Mouse (Mus musculus): Measurements from ENCODE around the gene Il9r.
"Not testable (repeated sequence)": the region's sequence is repeated elsewhere in the genome, so short reads cannot be mapped to it uniquely, and the experiment has no call there.

The Il9r gene

DNA sequence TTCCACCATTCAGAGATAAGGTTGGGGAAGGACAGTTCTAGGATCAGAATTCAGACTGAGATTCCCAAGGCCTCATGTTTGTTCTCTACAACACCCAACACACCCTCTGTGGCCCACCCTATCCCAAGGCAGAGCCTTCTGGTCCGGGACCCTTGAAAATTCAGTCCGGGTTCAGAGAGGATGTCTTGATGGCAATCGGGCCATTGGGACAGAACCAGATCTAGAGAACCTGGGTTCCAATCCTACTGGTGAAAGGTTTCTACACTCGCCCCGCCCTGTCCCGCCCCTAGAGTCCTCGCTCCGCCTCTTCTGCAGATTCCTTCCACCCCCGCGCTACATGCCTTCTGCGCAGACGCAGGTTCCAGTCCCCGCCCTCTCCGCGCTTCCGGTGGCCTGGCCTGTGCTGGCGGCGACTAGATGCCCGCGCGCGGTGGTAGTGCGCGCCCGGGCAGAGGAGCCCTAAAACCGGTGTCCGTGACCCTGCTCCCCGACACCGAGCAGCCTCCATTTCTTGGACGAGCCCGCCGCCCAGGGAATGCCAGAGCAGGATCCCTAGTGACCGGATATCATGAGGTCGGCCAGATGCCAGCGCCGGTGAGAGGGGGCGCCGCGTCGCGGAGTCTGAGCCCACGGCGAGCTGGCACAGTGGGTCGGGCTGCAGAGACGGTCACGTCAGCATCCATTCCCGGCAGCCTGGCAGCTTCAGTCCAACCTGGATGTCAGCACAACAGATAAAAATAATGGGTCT, 26.2 kb upstream of the Il9r start, which contains the start of gene Mpg:
TSS of gene Mpg (plus strand) at position 382 of the 748 bp plus-strand sequence.
- peak; percentile 90 for DNase-seq (ENCODE audit: low read depth, low spot score)

DNA sequence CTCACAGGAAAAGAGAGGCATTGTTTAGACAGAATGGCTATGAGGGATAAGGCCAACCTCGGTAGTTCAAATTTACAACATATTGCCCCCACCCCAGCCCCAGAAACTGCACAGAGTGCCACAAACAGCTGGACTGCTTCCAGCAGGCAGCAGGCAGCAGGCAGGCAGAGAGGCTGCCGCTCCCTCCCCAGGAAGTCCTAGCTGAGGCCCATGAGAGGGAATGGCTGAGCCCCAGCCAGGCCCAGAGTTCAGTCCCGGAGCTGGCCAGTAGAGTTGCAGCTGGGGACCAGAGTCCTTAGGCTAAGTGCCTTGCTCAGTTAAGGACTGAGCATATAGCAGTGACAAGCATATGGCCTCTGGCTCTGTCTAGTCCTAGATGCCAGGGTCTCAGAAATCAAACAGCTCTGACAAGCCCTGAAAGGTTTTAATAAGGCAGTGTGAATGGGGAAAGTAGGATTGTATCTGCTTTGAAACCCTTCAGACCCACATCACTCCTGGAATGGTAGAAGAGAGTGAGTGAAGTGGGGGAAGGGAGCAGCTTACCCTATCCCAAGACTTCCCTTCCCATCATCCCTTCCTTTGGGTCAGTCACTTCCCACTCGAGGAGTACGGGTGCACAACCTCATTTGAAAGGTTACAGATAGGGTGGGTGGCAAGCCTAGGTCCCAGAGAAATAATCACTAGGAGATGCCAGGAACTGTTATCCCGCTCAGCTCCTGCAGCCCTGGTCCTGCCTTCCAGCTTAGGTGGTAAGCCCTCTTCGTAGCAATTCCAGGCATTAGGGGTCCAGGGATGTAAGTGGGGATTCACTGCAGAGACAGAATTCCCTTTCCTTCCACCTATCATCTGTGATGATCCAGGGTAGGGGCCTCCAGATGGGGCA, 25.4 kb upstream of the Il9r start:
- DNase-seq (ENCODE audit: low read depth, low spot score) = no peak

DNA sequence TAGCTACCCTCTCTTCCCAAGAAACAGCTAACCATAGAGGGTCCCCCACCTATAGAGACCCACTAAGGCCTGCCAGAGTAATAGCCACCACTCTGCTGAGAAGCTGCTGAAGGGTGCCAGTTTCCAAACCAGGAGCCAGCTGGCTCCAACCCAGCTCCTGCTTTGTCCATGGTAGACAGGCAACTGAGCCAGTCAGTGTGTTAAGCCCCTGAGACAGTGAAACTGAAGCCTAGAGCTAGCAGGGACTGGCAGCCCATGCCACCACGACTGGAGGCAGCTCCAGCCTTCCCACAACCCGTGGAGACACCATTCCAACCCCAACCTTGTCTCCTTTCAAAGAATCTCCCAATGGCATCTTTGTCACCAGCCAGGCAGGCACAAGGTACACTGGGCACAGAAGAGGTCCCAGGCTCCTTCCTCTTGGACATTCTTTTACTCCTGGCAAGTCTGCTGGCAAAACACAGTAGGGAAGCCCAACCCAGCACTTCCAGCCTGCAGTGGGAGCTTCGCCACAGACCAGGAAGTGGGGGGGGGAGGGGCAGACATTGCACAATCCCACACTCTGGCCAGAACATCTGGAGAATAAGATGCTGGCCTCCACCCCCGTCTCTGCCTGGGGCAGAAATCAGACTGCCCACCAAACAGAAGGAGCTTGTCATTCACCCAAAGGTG, 24.5 kb upstream of the Il9r start:
- DNase-seq (ENCODE audit: low read depth, low spot score) = no peak

DNA sequence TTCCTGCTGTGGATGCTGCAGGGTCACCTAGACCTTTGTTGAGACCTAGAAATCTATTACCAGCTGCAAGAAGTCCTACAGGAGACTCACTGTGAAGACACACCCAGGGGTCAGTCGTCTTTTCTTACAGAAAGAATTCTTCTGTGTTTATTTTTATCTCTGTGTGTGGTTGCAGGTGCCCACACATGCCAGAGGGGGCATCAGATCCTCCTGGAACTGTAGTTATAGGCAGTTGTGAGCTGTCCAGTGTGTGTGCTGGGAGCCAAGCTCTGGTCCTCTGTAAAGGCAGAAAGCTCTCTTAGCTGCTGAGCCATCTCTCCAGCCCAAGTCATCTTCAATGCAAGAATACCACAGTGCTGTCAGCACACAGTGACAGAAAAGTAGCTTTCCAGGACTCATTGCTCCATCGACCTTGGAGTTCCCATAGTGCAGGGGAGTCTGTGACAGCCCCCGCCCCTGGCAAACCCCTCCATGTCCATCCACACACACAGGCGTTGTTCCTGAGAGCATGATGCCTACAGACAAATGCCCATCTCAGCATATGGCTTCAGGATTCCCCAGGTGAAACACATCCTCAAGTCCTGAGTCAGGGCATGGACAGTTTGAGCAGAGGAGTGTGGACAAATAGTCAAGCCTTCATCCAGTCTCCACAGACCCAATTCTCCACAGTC, 23.4 kb upstream of the Il9r start:
- DNase-seq (ENCODE audit: low read depth, low spot score) = peak; percentile 41

DNA sequence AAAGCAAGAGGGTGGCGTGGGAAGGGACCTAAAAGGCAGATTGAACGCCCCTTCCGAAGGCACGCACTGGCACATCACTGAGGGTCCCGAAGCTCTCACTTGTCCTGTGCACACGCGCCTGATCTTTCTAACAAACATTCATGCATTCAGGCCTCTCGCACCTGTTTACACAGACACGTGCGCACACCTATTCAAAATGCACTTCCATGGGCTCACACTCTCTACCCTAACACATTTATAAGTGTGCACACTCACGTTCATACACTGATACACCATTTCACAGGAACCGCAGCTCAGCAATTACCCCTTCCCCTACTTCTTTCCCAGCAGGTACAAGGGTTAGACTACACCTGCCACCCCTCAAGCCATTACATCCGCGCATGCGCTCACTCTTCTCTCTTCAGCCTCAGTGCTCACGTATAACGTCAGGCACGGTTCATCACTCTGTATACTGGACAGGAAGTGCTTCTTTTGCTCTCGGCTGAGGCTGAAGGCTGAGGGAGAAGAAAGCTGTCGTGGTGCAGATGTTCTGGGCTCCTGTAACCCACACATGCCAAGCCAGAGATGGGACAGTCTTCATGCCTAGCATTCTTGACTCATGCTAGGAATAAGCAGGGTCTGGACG, 22.6 kb upstream of the Il9r start:
- DNase-seq (ENCODE audit: low read depth, low spot score) = peak; percentile 61

DNA sequence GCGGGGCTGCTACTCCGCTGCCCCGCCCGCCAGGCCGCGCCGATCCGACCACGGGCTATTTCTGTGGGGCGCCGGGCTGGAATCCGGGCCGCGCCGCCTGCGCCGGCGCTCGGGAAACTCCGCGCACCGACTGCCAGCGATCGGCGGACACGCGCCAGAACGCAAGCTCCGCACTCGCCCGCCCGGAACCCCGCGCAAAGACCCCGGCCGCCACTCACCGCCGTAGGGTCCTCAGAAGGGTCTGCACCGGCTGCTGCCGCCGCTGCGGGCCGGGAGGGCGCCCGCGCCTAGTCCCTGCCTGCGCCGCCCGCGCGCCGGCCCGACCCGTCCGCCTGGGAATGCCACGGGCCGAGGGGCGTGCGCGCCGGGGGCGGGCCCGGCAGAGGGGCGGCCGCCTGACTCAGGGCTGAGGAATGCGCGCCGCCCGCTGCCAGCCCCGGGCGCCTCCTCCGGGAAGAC, 21.9 kb upstream of the Il9r start, which contains the start of gene Rhbdf1:
TSS of gene Rhbdf1 (minus strand) at position 350 of the 459 bp plus-strand sequence.
- no peak for DNase-seq (ENCODE audit: low read depth, low spot score)

DNA sequence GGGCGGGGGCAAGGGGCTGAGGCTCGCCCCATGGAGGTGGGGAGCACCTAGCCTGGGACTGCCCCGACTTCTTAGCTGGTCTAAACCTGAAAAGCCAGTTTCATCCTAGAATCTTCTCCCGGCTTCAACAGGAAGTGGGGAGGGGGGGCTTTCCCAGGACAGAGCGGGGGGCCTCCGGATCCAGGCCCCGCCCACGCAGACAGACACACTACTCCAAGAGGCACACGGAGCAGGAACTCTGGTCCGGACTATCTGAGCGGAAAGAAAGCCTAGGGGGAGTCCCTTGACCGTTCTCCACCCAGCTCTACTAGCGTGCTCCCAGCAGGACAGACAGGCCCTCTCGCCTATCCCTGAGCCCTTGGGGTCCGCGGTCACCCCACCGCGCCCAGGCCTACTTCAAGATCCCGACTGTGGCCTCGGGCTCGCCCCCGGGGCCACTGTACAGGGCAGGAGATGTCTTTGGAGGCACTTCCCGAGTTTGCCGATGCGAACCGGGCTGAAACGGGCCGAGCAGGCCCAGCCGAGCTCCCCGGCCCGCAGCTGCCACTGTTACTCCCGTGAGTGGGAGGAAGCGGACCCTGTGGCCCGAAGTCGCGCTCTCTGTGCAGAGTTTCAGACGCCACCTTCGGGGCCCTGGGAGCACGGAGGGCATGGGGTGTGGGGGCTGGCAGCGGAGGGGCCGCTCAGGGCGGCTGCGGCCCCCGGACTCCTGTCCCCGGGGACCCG, 21.3 kb upstream of the Il9r start:
- peak; percentile 50 for DNase-seq (ENCODE audit: low read depth, low spot score)

DNA sequence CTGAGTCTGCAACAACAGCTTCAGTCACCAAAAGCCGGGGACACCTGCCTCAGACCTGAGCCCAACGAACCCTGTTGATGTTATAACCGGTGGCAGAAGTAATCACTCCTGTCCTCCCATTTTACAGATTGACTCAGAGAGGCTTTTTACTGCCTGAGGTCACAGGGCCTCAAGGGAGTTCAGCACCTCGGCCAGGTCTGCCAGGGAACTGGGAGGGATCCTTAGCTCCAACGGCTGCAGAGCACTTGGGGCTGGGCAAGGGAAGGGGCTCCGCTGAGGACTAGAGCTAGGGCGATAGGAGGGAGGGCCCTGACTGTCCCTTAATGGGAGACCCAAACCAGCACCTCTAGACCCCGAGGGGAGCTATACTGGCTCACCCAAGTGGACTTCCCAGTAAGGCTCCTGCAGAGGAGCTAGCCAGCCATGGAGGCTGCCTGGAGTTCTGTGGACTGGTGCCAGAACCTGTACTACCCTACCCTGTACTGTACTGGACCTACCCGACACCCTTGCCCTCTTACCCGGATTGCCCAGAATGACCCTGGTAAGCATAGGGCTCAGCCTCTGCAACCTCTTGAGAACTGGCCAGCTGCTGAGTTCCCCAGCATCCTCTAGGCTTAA, 20.6 kb upstream of the Il9r start:
- DNase-seq (ENCODE audit: low read depth, low spot score) = peak; percentile 47

DNA sequence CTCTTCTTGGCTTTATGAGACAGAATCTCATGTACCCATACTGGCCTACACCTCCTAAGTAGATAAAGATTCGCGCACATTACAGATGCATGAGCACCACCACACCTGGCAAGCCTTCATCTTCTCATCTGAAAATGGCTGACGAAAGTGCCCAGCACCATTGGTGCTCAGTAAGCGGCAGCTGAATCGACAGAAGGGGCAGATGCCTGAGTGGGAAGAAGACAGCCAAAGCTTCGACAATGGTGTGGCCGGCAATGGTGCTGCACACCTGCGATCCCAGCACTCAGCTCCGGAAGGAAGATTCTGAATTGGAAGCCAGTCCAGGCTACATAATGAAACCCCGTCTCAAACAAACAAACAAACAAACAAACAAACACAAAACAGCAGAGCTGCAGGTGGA, 19.2 kb upstream of the Il9r start:
- no peak for DNase-seq (ENCODE audit: low read depth, low spot score)

DNA sequence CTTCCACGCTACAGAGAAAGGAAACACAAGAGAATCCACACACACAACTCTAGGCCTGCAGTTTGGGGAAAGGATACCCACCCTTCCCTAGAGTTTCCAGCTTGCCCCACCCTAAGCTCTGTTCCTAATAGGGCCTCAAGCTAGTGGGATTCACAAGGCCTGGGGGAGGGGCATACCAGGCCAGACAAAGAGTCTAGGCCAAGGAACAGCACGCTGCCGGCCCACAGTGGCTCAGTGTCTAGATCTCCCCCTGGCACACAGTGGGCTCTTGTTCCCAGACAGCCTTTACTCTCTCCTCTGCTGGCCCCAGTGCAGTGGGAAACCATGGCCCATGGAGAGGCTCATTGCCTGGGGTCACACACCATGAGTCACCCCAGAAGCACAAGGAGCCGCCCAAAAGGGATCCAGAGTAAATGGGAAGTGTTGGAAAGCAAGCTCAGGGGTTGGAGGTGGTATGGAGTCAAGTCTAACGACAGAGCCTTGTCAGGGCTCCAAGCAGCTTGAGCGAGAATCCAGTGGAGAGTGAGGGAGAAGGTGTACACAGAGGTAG, 18.5 kb upstream of the Il9r start:
- peak; percentile 54 for DNase-seq (ENCODE audit: low read depth, low spot score)

DNA sequence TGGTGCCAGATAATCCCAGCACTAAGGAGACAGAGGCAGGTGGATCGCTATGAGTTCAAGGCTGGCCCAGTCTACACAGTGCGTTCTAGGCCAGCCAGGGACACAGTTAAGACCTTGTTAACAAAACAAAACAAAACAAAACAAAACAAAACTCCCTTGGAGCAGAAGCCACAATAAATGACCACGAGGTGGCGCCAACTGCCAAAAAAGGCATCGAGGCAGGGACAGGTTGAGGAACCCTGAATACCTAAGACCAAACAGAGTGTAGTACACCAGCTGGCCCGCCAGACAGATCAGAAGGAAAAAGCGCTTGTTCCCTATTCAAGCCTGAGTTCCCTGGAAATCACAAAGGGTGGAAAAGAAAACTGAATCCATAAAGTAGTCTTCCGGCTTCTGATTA, 16.8 kb upstream of the Il9r start:
- peak; percentile 88 for DNase-seq (ENCODE audit: low read depth, low spot score)

DNA sequence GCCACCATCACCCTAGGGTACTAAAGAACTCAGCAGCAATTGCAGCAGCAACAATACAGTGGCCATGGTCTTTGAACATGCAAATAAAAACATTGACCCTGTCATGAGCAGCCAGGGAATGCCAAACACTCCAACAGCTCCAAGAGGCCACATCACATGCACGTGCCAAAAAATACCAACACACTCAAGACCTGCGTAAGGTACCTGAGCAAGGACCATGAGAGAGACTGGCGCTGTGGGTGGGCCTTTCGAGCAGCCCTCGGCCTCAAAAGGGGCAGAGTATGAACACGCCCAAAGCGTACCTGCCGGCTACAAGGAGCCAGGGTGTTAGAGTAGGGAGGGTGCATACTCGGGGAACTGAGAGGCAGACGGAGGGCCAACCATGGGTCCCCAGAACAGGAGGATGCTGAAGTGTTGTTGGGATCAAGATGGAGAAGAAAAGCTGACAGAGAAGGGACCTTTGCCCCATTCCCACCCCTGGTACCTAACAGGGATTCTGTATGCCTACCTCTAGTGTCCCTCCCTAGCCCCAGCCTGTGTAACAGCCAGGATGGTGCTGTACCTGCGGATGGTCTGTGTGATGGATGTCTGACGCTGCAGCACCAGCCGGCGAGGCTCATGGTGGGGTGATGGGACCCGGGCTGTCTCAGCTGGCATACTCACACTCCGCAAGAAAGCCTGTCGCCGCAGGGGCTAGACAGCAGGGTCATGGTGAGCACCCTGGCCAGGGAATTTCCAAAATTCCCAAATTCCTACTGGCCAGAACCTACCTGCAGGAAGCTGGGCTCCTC, 15.5 kb upstream of the Il9r start:
- DNase-seq (ENCODE audit: low read depth, low spot score) = no peak

DNA sequence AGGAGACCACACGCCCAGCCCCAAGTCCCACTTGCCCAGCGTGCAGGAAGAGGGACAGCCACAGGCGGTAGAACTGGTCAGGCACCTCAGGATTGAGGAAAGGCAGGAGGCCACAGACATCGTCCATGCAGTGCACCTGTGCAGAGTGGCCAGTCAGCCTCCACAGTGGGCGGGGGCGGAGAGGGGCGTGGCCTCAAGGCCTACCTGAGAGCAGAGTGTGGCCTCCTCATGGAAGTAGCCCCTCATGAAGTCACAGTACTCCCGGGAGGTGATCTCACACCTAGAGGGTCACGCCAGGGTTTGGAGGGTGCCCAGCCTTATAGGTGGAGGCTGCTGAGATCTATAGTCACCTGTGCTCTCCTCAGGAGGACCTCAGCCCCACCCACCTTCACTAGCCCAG, 10.5 kb upstream of the Il9r start:
- DNase-seq (ENCODE audit: low read depth, low spot score) = no peak

DNA sequence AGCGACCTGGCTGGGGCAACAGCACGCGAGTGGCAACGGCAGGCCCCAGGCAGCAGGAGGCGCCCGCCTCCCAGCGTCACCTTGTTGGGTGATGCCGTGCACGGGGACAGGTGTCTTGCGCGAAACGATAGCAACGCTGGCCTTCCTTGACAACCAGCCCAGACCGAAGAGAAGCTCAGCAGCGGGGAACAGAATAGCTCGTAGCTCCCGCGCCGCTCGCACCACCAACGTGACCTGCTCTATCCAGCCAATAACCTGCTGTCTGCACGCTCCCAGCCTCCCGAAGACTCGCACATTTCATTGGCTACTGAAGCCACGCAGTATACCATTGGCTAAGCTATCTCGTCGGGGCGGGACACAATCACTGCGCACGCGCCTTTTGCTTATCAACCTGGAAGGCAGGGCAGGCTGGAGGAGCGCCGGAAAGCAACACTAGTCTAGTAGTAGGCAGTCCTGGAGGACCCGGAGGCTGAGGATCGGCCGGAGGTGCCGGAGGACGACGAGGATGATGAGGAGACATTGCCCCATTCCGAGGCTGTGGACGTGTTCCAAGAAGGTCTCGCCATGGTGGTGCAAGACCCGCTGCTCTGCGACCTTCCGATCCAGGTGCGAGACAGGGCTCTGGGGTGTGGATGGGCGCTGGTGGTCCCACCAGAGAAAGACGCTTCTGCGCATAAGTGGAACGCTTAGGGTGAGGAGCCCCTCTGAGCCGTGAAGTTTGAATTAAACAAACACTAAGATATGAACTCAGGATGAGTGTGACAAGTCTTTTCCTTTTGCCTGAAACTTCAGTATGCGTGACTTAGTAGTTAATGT, 5.2 kb upstream of the Il9r start, which contains the start of gene Snrnp25:
TSS of gene Snrnp25 (plus strand) at position 358 of the 816 bp plus-strand sequence.
- DNase-seq (ENCODE audit: low read depth, low spot score) = peak; percentile 99

DNA sequence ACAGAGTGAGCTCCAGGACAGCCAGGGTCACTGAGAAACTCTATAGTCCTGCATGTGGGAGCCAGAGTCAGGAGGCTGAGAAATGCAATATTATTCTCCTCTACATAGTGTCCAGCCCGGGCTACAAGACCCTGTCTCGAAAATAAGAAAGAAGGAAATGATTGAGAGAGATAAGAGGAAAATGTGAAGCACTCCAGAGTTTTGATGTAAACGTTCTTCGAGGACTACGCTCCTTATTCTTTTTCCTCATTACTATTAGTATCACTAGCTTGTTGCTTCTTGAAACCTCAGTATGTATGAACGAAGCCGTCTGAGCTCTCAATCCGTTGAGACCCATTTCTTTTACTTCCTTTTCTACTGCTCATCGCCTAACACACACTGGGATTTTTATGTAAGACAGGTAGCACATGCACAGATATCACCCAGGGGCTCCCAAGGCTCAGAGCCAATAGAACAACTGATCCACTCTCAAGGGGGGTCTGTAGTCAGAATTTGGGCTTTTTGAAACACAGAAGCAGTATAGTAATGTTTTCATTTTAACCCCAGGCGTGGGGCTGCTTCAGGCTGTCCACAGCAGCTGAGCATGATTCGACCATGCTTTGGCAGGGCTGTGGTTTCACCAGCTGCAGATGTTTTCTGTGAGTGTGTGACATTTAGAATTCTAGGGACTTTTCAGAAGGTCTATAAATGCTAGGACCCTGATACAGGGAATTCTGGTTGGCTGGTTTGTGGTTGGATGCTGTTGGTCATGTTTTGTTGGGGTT, 2.0 kb upstream of the Il9r start:
- DNase-seq (ENCODE audit: low read depth, low spot score) = no peak

DNA sequence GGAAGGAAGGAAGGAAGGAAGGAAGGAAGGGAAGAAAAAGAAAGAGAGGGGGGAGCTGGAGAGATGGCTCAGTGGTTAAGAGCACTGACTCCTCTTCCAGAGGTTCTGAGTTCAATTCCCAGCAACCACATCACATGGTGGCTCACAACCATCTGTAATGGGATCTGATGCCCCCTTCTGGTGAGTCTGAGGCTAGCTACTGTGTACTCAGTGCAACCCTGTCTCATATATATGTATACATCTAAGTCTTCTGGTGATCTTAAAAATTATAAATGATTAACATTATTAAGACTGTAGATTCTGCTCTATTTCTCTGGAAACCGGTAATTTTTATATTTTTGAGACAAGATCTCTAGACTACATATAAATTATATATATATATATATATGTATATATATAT, 913 bp upstream of the Il9r start:
- DNase-seq (ENCODE audit: low read depth, low spot score) = not testable (repeated sequence)

DNA sequence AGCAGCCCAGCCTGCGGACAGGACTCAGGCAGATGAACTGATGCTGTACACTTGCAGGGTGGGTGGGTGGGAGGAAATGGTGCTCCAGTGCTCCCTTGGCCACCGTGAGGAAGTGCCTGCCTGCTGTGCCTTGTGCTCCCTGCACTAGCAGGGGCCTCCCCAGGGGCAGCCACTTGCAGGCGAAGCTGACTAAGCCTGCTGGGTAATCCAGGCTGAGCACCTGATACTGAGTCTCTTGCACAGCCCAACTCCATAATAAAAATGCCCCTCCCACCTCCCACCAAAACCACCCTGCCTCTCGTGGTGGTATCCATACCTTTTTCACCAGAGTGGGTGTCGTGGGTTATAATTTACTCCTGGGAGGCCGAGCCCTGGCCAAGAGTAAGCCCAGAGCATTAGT, 849 bp downstream of the Il9r start:
- no peak for DNase-seq (ENCODE audit: low read depth, low spot score)
